8 mouse cellular contexts compared by ENCODE assay signal in the genomic region with DNA sequence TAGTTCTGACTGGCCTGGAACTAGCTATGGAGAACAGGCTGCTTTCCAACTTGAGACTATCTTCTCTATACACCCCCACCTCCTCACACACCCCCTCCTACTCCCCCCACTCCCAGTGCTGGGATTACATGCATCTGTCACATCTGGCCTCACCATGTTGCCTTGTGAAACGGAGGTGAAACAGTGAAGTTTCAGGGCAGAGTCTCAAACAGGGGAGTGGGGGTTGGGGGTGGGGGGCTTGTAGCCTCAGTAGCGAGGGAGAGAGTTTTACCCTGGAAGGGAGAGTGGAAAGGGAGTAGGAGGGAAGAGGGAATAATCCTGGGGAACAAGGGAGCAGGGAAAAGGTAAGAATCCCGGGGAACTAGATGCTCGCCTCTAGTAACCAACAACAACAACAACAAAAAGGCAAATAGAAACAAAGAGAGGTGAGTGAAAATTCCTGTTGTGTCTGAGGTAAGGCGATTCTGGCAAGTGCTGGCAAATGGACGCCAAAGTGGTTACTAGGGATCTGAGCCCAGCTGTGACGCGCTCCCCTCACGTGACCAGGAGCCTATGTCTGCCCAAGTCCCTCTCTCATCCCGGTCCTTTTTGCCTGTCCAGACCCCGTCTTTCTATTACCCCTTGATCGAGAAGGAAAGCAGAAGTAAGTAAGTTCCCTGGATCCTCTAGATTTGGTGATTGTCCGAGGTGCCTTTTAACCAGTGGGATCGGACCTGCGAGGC. TPM values are rescaled to one million over a fixed set of nuclear protein-coding genes. Genes with fewer than 3 reads are reported as not detected.
DNase-seq lines count a peak whose midpoint lies in the region; ATAC-seq and TF ChIP-seq lines count a peak whose summit lies in the region.

A gene (plus strand): TSS at position 537 of the 722 bp plus-strand sequence.

- no peak for TF ChIP-seq CTCF in layer of hippocampus, adult 2 months (conservative IDR thresholded peaks at IDR 0.05)

- DNase-seq in ES-E14 (ENCODE audit: low read depth, low spot score), result peak; percentile 13
- peak; percentile 70 for DNase-seq in cerebellum, adult 11-12 months
- DNase-seq in heart, postnatal 14 days, result peak; percentile 54 to 73
- DNase-seq in layer of hippocampus, adult 2 months (ENCODE audit: low spot score in 2 of 2), result peak; percentile 52 to 63
- peak; percentile 62 to 70 for DNase-seq in lung, adult 18-20 months
- peak; percentile 38 for DNase-seq in yolk sac, embryonic 10.5 days (ENCODE audit: low spot score)

- WGBS in forebrain, embryonic 16.5 days, result 28% methylated on average over 14 of the region's 15 CpGs
- 27% methylated on average over 15 of the region's 15 CpGs for WGBS in neural tube, embryonic 15.5 days

- H3K9ac ChIP-seq in ES-E14 (ENCODE audit: insufficient read depth, low read depth, low read length, poor library complexity, severe bottlenecking), result peak within 1 kb of the TSS; percentile 58
- H3K9ac ChIP-seq in forebrain, embryonic 16.5 days (replicated peaks; ENCODE audit: low read depth, low read length), result peak within 1 kb of the TSS; percentile 69
- peak within 1 kb of the TSS; percentile 54 for H3K9ac ChIP-seq in neural tube, embryonic 15.5 days (replicated peaks)

- H3K4me1 ChIP-seq in ES-E14 (ENCODE audit: control insufficient read depth in 2 of 2, insufficient read depth in 2 of 2, low read length in 2 of 2, poor library complexity in 1 of 2), result no peaks in the 10 kb centered on the region
- 0 out of 2 replicates have a peak, but pooled peaks cover 3% of the 10 kb centered on the region for H3K4me1 ChIP-seq in forebrain, embryonic 16.5 days (replicated peaks; ENCODE audit: control insufficient read depth, insufficient read depth, low read length)
- no peaks in the 10 kb centered on the region; the same call in 1 of the 2 replicates for H3K4me1 ChIP-seq in neural tube, embryonic 15.5 days

- H3K27me3 ChIP-seq in forebrain, embryonic 16.5 days (replicated peaks; ENCODE audit: control insufficient read depth, insufficient read depth, low read length), result no peaks in the 10 kb centered on the region
- no peaks in the 10 kb centered on the region for H3K27me3 ChIP-seq in neural tube, embryonic 15.5 days (replicated peaks)

- peak within 1 kb of the TSS; percentile 67 to 79 for H3K4me3 ChIP-seq in ES-E14 (ENCODE audit: insufficient read depth in 1 of 2, low read depth in 1 of 2, low read length in 2 of 2, poor library complexity in 1 of 2, severe bottlenecking in 1 of 2)
- H3K4me3 ChIP-seq in forebrain, embryonic 16.5 days (replicated peaks; ENCODE audit: low read length), result peak within 1 kb of the TSS; percentile 57
- peak within 1 kb of the TSS; percentile 62 for H3K4me3 ChIP-seq in layer of hippocampus, adult 2 months
- H3K4me3 ChIP-seq in neural tube, embryonic 15.5 days (replicated peaks), result peak within 1 kb of the TSS; percentile 46

- peak; percentile 94 for ATAC-seq in forebrain, embryonic 16.5 days
- ATAC-seq in neural tube, embryonic 15.5 days (ENCODE audit: low FRiP score), result peak; percentile 98

- no peaks in the 10 kb centered on the region for H3K9me3 ChIP-seq in ES-E14 (ENCODE audit: control insufficient read depth, insufficient read depth, low read depth, low read length)
- H3K9me3 ChIP-seq in forebrain, embryonic 16.5 days (ENCODE audit: control insufficient read depth, low read length), result no peaks in the 10 kb centered on the region
- H3K9me3 ChIP-seq in neural tube, embryonic 15.5 days (replicated peaks), result no peaks in the 10 kb centered on the region

- no peaks in the 10 kb centered on the region for H3K36me3 ChIP-seq in ES-E14 (ENCODE audit: control insufficient read depth, insufficient read depth, low read length, poor library complexity, severe bottlenecking)
- no peaks in the 10 kb centered on the region for H3K36me3 ChIP-seq in forebrain, embryonic 16.5 days (ENCODE audit: control insufficient read depth, insufficient read depth)
- no peaks in the 10 kb centered on the region for H3K36me3 ChIP-seq in neural tube, embryonic 15.5 days

- intact Hi-C loops in heart, postnatal 14 days (cut with DNase I), result no loop called here

- H3K4me2 ChIP-seq in forebrain, embryonic 16.5 days (ENCODE audit: low read length), result peak within 1 kb of the TSS; percentile 61
- peak within 1 kb of the TSS; percentile 60 for H3K4me2 ChIP-seq in neural tube, embryonic 15.5 days

- H3K27ac ChIP-seq in ES-E14 (ENCODE audit: insufficient read depth, low read depth, low read length, poor library complexity, severe bottlenecking), result no peak within 1 kb of the TSS
- H3K27ac ChIP-seq in forebrain, embryonic 16.5 days (ENCODE audit: low read length), result peak within 1 kb of the TSS; percentile 89
- H3K27ac ChIP-seq in layer of hippocampus, adult 2 months, result peak within 1 kb of the TSS; percentile 88
- H3K27ac ChIP-seq in neural tube, embryonic 15.5 days (replicated peaks), result peak within 1 kb of the TSS; percentile 90

- in situ Hi-C loops in ES-E14 (cut with MboI; ENCODE audit: low sequenced_read_pairs in 2 of 2, unreplicated experiment in 2 of 2), result no loop called here

TF ChIP-seq in ES-E14, 5 proteins besides CTCF, POLR2A, EP300 and RAD21:
- TF ChIP-seq HCFC1 (IDR thresholded peaks at IDR 0.05; ENCODE audit: borderline replicate concordance, insufficient read depth, low read length) (no peak), MAFK (IDR thresholded peaks at IDR 0.05; ENCODE audit: insufficient read depth, low read depth, low read length) (no peak), CHD2 (IDR thresholded peaks at IDR 0.05; ENCODE audit: low read depth, low read length) (no peak), ZNF384 (IDR thresholded peaks at IDR 0.05; ENCODE audit: low read depth, low read length) (no peak), ZC3H11A (IDR thresholded peaks at IDR 0.05; ENCODE audit: borderline replicate concordance, low read depth, low read length) (no peak)
TF ChIP-seq in ES-E14: peak in this region for 0.

RNA-seq across cellular contexts. Expression of the gene that starts here (rescaled TPM):
- total RNA-seq in ES-E14 (2012; rRNA removed), result 0.53 and 0.67 TPM in 2 replicates
- polyA plus RNA-seq in forebrain, embryonic 16.5 days (2015; fragmentation: Nextera tagmentation; extraction: Ambion mirVana), result 21.5 and 21.7 TPM in 2 replicates
- total RNA-seq in heart, postnatal 14 days (2021), result 1 to 10 TPM; 3.9 to 4.4 TPM
- total RNA-seq in layer of hippocampus, adult 2 months (2021), result 10 to 100 TPM; 12.9 to 15.3 TPM
- 21.4 and 25.9 TPM in 2 replicates for polyA plus RNA-seq in neural tube, embryonic 15.5 days (2015; fragmentation: Nextera tagmentation; extraction: Ambion mirVana)

Comparison
In these comparisons a context has a peak if more than half of its experiments do, and no peak if none do; other contexts are left out.
1. Peak in DNase-seq, H3K4me3 ChIP-seq and H3K9ac ChIP-seq in ES-E14; RNA of the gene not detected or under 1 TPM.
2. DNase-seq: peak in every context shown above with its lines; median percentile 70 in cerebellum, adult 11-12 months; 66 in lung, adult 18-20 months; 64 in heart, postnatal 14 days; 58 in layer of hippocampus, adult 2 months; 38 in yolk sac, embryonic 10.5 days; 13 in ES-E14.